Mouse (Mus musculus): Measurements from ENCODE around the gene Bmp2k.

The Bmp2k gene

GRCm38 (mm10) chr5:96972474-96973130 lies 24.9 kb upstream of the Bmp2k start:
- no peak for DNase-seq (ENCODE audit: low spot score)

- no peak for DNase-seq (ENCODE audit: low spot score)
Measured at GRCm38 (mm10) chr5:96973714-96974113, 23.8 kb upstream of the Bmp2k start.

GRCm38 (mm10) chr5:96974661-96975060 lies 22.8 kb upstream of the Bmp2k start:
- no peak for DNase-seq (ENCODE audit: low spot score)

- DNase-seq (ENCODE audit: low spot score) = no peak
Measured at GRCm38 (mm10) chr5:96975112-96975511, 22.4 kb upstream of the Bmp2k start.

GRCm38 (mm10) chr5:96976150-96976549 lies 21.3 kb upstream of the Bmp2k start:
- no peak for DNase-seq (ENCODE audit: low spot score)

- no peak for DNase-seq (ENCODE audit: low spot score)
Measured at GRCm38 (mm10) chr5:96979296-96980007, 18.0 kb upstream of the Bmp2k start.

DNA sequence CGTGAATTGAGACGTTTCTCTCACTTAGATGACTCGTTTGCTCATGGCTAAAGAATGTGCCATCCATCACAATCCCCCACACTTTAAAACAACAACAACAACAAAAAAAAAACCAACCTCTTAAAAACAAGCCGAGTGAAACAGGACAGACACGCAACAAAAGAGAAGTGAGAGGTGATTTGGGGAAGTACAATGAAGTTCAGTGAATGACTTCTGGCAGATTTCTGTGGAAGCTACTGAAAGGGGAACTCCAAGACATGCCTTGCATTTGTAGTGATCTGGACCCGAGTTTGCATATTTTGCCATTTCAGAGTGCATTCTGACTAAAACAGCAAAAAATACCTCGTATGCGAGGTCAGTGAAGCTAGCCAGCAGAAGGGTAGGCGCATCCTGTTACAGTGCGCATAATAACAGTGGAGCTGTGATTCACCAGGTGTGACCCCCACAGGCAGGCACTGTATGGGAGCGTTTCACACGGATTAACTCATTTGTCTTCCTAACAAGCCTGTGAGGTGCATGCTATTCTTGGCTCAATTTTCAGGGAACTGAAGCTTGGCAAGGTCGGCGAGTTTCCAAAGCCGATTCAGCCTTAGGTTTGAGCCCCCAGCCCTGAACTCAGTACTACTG lies 17.4 kb upstream of the Bmp2k start:
- no peak for DNase-seq (ENCODE audit: low spot score)

- DNase-seq (ENCODE audit: low spot score) = no peak
Measured at GRCm38 (mm10) chr5:96981987-96982386, 15.5 kb upstream of the Bmp2k start.

- DNase-seq (ENCODE audit: low spot score) = no peak
Measured at GRCm38 (mm10) chr5:96983142-96983541, 14.3 kb upstream of the Bmp2k start.

GRCm38 (mm10) chr5:96986850-96987249 lies 10.6 kb upstream of the Bmp2k start:
- no peak for DNase-seq (ENCODE audit: low spot score)

DNA sequence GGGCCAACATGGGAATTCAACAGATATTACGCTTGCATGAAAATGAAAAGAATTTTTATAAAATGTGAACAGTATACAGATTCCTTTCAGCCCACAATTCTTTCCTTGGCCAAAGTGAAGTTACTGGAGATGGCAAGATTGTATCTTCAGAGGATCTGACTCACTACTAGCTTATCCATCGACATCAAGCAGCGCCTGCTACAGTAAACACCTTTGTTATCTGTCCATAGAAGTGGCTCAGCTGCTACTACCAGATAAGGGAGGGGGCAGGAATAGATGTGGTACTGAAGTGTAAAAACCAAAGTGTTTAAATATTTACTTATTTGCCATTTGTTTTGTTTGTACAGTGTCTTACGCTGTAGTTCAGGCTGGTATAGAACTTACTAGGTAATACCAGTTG lies 8.6 kb upstream of the Bmp2k start:
- no peak for DNase-seq (ENCODE audit: low spot score)

- no peak for DNase-seq (ENCODE audit: low spot score)
Measured at GRCm38 (mm10) chr5:96991156-96991555, 6.3 kb upstream of the Bmp2k start.

- no peak for DNase-seq (ENCODE audit: low spot score)
Measured at GRCm38 (mm10) chr5:96992651-96993050, 4.8 kb upstream of the Bmp2k start.

DNA sequence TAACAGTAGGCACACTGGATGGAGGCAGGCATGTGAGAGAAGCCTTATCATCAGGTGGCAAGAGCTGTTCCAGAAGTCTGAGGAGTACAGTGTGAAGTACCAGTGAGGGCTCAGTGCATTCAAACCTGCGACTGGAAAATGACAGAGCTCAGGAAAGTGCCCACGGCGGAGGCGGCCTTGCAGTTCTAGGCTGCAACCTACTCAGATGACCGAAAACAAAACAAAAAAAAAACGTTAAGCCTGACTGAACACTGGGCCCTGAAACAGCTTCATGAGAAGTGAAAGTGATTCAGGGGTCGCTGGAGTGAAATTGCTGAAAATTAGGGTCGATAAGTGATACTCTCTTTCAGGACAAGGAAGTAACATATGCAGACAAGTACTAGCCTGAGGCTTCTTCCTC lies 4.4 kb upstream of the Bmp2k start:
- DNase-seq (ENCODE audit: low spot score) = no peak

- peak; percentile 46 for DNase-seq (ENCODE audit: low spot score)
Measured at GRCm38 (mm10) chr5:96995791-96996190, 1.7 kb upstream of the Bmp2k start.

- DNase-seq (ENCODE audit: low spot score) = peak; percentile 23
Measured at GRCm38 (mm10) chr5:96996401-96997309, 834 bp upstream of the Bmp2k start.

- peak; percentile 57 for DNase-seq (ENCODE audit: low spot score)
Measured at GRCm38 (mm10) chr5:96997802-96998565, 495 bp downstream of the Bmp2k start.

GRCm38 (mm10) chr5:96998566-96998907 lies 1.0 kb downstream of the Bmp2k start:
- DNase-seq (ENCODE audit: low spot score) = no peak

DNA sequence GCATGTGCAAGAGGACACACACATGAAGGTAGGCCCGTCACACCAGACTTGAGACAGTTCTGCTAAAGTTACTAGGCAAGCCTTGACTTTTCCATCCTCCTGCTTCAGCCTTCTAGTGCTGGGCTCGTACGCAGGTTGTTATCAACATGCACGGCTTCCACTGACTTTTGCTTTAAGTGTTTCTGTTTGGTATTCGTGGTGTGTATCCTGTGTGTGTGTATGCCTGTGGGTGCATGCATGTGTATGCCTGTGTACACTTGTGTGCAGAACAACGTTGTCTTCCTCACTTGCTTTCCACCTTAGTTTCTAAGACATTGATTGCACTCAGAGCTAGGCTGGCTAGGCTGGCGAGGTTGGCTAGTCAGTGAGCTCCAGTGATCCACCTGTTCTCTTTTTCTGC lies 2.1 kb downstream of the Bmp2k start:
- no peak for DNase-seq (ENCODE audit: low spot score)

DNA sequence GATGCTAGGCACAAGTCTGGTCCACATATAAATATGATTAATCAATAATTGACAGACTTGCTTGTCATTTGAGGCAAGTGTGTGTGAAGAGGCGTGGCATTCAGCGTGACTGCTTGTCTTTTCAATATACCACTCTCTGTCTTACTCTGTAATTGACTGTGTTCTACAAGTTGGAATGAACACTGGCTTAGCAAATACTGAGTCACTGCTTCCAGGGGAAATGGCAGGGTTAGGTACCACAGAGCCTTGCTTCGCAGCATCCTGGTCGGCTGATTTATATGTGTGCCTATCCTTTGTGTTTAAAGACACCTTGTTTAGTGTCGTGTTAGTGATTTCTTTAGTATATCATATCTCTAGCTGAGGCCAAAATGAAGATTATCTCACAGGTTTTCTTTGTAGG lies 3.0 kb downstream of the Bmp2k start:
- no peak for DNase-seq (ENCODE audit: low spot score)

DNA sequence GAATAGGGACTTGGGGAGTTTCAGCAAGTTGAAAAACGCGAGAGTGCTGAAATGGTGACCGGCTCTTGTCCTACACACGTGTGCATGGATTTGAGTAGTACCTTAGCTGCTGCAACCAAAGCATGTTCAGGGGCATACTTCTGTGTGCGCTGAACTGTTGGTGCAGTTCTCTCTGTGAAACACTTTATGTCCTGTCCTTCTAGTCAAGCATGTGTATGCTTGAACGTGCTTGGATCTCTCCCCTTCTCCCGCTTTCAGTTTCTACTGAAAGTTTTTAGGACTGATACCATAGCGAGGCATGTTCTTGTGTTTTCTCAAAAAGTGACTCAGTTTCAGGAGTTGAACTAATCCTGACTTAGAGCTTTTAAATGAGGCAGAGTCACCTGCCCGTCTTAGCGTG lies 3.7 kb downstream of the Bmp2k start:
- no peak for DNase-seq (ENCODE audit: low spot score)

GRCm38 (mm10) chr5:97001571-97001970 lies 4.1 kb downstream of the Bmp2k start:
- DNase-seq (ENCODE audit: low spot score) = no peak

Data from embryo, embryonic 10 days (tissue).